Mouse (Mus musculus) G1E (cell line): ENCODE data around the gene G0s2. TPM values are rescaled to one million over a fixed set of nuclear protein-coding genes. Genes with fewer than 3 reads are reported as not detected.

Experiments
- ATAC-seq: 2 replicates; pipeline ENCODE4 v1.8.0; 2016; ENCODE audit warnings: mild to moderate bottlenecking; ENCODE audit not compliant: insufficient number of reproducible peaks, poor library complexity, low FRiP score, severe bottlenecking; ENCODE audit errors: extremely low read depth
- DNase-seq: peaks from one replicate; pipeline ENCODE4 v3.0.0; 2012; ENCODE audit warnings: low spot score
- H3K27me3 ChIP-seq: 2 replicates; pipeline ENCODE4 v1.6.1; 2012; ENCODE audit warnings: mild to moderate bottlenecking, low read length, inconsistent platforms; ENCODE audit not compliant: insufficient read depth
- H3K36me3 ChIP-seq: replicated peaks from 2 replicates; pipeline ENCODE3; 2012; ENCODE audit warnings: mild to moderate bottlenecking, inconsistent platforms
- H3K4me1 ChIP-seq: 2 replicates; pipeline ENCODE4 v1.6.1; 2012; ENCODE audit warnings: low read depth, low read length, inconsistent platforms, mixed read lengths; ENCODE audit not compliant: insufficient read depth
- H3K4me3 ChIP-seq: 2 replicates; pipeline ENCODE4 v1.5.1; 2012; ENCODE audit warnings: low read depth, mild to moderate bottlenecking, inconsistent platforms, low read length, moderate library complexity, mixed read lengths
- H3K9me3 ChIP-seq: replicated peaks from 2 replicates; pipeline ENCODE4 v1.6.1; 2012; ENCODE audit warnings: inconsistent platforms
- CTCF ChIP-seq: IDR thresholded peaks from 2 replicates; pipeline ENCODE4 v1.5.1; 2012; ENCODE audit warnings: low read depth, low read length, inconsistent platforms, mixed read lengths
- GATA1 ChIP-seq: IDR thresholded peaks from 2 replicates; pipeline ENCODE4 v1.6.1; 2012; ENCODE audit warnings: borderline replicate concordance, low read length, inconsistent platforms, mixed read lengths
- GATA2 ChIP-seq: IDR thresholded peaks from 2 replicates; pipeline ENCODE4 v1.6.1; 2012; ENCODE audit warnings: low read depth, low read length, inconsistent platforms, borderline replicate concordance
- POLR2AphosphoS5 ChIP-seq: IDR thresholded peaks from 2 replicates; pipeline ENCODE4 v1.6.1; 2012; ENCODE audit warnings: low read depth, low read length, inconsistent platforms; ENCODE audit not compliant: insufficient replicate concordance
- TAL1 ChIP-seq: conservative IDR thresholded peaks from 2 replicates; pipeline ENCODE4 v1.6.1; 2012; ENCODE audit warnings: low read depth, low read length, inconsistent platforms, mixed read lengths
- polyA plus RNA-seq: library from polyadenylated mRNA; stranded (reverse); fragments of >175 nt; gene quantifications from 2 replicates; pipeline ENCODE4 v1.2.3, GENCODE M21; 2012
- total RNA-seq, 2 experiments: library from RNA; stranded (forward) in 1 of 2; stranded (reverse) in 1 of 2; fragments of 200-1000 nt in 1 of 2; fragments of >200 nt in 1 of 2; fragmentation: Nextera tagmentation in 1 of 2; gene quantifications; 2 replicates each; pipeline ENCODE4 v1.2.3; 2014 to 2017

The G0s2 gene
- total and polyA plus RNA-seq, 3 experiments: not detected

GRCm38 (mm10) chr1:193311596-193311995 lies 38.6 kb upstream of the G0s2 start:
- Histone ChIP-seq H3K4me3 (no peak overlapping the region), H3K9me3 (no peaks in the 10 kb centered on the region), H3K4me1 (no peaks in the 10 kb centered on the region), H3K27me3 (no peaks in the 10 kb centered on the region), H3K36me3 (no peaks in the 10 kb centered on the region)
- ATAC-seq: no peak
- no peak for TF ChIP-seq TAL1
- DNase-seq: no peak

DNA sequence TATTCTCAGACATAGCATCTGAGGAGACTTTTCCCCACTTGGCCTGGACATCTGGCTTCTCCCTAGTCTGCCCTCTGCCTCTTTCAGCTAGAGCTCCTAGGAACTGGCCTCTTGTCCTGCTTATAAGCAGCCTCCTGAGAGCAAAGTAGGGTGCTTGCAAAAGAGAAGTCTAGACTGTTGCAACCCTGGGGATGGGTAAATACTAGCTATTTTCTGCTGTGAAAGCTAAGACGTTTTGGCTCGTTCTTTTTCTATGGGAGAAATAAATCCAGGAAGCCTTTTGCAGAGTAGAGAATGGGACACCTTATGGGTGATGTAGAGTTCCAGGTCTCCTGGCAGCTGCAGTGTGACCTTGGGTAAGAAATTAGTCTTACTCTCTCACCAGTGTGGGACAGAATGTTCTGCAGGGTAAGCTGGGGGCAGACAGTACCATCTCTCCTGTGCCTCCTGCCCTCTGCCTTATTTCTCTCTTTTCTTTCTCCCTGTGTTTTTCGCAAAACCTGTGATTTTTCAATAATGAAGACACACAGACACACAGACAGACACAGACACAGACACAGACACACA lies 37.6 kb upstream of the G0s2 start:
- DNase-seq (no peak), ATAC-seq (no peak)
- Histone ChIP-seq H3K27me3 (no peaks in the 10 kb centered on the region), H3K9me3 (no peaks in the 10 kb centered on the region), H3K36me3 (no peaks in the 10 kb centered on the region), H3K4me1 (no peaks in the 10 kb centered on the region), H3K4me3 (no peak overlapping the region)
- TF ChIP-seq GATA2 (no peak), GATA1 (no peak), TAL1 (no peak), POLR2AphosphoS5 (no peak), CTCF (no peak)

- no peak overlapping the region for H3K4me3 ChIP-seq
- no peaks in the 10 kb centered on the region for H3K9me3 ChIP-seq
- ATAC-seq: no peak
- no peak for TF ChIP-seq GATA2
- TF ChIP-seq CTCF: no peak
- TF ChIP-seq GATA1: no peak
- TF ChIP-seq POLR2AphosphoS5: no peak
- TF ChIP-seq TAL1: no peak
- H3K27me3 ChIP-seq: no peaks in the 10 kb centered on the region
- H3K36me3 ChIP-seq: no peaks in the 10 kb centered on the region
- DNase-seq: no peak
- no peaks in the 10 kb centered on the region for H3K4me1 ChIP-seq
These were observed 36.9 kb upstream of the G0s2 start for GRCm38 (mm10) chr1:193309785-193310518.

DNA sequence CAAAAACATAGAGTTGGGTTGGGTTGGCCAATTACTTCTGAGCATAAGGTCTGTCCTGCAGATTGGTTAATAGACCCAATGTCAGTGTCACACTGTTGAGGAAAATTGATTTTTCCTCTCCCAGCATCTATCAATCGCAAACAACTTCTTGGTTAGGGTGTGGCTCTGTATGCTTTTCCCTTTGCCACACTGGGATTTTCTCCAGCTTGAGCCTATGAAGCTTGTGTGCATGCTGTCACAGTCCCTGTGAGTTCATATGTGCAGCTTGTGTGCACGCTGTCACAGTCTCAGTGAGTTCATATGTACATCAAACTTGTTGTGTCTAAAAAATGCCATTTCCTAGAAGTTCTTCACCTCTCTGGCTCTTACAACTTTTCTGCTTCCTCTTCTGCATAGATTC lies 33.8 kb upstream of the G0s2 start:
- ATAC-seq (no peak), DNase-seq (no peak)
- H3K9me3 ChIP-seq: no peaks in the 10 kb centered on the region
- TF ChIP-seq POLR2AphosphoS5 (no peak), TAL1 (no peak)
- H3K36me3 ChIP-seq: no peaks in the 10 kb centered on the region
- H3K27me3 ChIP-seq: no peaks in the 10 kb centered on the region
- H3K4me3 ChIP-seq: no peak overlapping the region
- H3K4me1 ChIP-seq: no peaks in the 10 kb centered on the region

GRCm38 (mm10) chr1:193305386-193305785 lies 32.4 kb upstream of the G0s2 start:
- TF ChIP-seq TAL1: no peak
- no peak for TF ChIP-seq POLR2AphosphoS5
- no peak for TF ChIP-seq GATA1
- TF ChIP-seq GATA2: no peak
- no peak for TF ChIP-seq CTCF
- Histone ChIP-seq H3K9me3 (no peaks in the 10 kb centered on the region), H3K36me3 (no peaks in the 10 kb centered on the region), H3K4me1 (no peaks in the 10 kb centered on the region), H3K27me3 (no peaks in the 10 kb centered on the region), H3K4me3 (no peak overlapping the region)
- ATAC-seq: no peak
- no peak for DNase-seq

DNA sequence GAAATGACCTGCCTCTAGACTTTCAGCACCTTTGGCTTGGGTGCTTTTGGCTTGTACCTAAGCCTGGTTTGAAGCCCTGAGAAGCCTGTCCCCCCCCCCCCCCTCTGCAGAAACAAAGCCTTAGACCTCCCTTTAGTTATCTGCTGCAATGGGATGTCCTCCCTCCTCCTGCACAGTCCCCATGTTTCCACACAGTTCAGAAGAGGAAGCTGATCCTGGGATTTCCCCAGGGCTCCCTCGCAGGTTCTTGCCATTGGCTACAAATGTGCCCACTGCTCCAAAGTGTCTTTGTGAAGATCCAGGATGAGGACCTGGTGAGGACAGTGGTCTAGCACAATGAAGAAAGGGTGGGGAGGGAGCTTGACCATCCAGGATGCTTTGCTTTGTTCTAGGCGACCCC lies 30.1 kb upstream of the G0s2 start:
- DNase-seq: no peak
- Histone ChIP-seq H3K36me3 (no peaks in the 10 kb centered on the region), H3K4me3 (no peak overlapping the region), H3K9me3 (no peaks in the 10 kb centered on the region), H3K27me3 (no peaks in the 10 kb centered on the region), H3K4me1 (no peaks in the 10 kb centered on the region)
- no peak for TF ChIP-seq GATA2
- no peak for ATAC-seq

DNA sequence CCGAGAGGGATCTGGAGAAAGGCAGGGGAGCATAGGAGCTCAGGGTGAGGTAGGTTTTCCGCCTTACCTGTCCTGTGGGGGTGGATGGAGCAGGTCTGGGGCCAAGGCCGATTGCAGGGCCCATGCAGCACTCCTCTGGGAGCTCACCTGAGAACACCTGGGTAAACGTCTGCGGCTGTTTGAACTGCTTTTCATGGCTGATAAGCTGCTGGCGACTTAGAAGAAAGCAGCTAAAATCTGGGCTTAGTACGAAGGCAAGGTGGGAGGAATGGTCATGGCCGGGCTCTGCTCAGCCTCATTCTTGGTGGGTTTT lies 29.0 kb upstream of the G0s2 start:
- no peak for ATAC-seq

More for the DNA sequence above, 29.0 kb upstream of the G0s2 start:
- Histone ChIP-seq H3K4me1 (no peaks in the 10 kb centered on the region), H3K36me3 (no peaks in the 10 kb centered on the region), H3K9me3 (no peaks in the 10 kb centered on the region), H3K4me3 (no peak overlapping the region), H3K27me3 (no peaks in the 10 kb centered on the region)
- no peak for TF ChIP-seq GATA2
- no peak for TF ChIP-seq GATA1
- no peak for TF ChIP-seq TAL1
- TF ChIP-seq POLR2AphosphoS5: no peak
- no peak for TF ChIP-seq CTCF
- DNase-seq: no peak
